Mouse (Mus musculus) thymus, adult 2 months (tissue): ENCODE data around the gene Hamp.
"Not testable (repeated sequence)": the region's sequence is repeated elsewhere in the genome, so short reads cannot be mapped to it uniquely, and the experiment has no call there.

Experiments
- CTCF ChIP-seq: fragments of 200-500 bp; IDR thresholded peaks from 2 replicates; pipeline ENCODE4 v1.5.1; 2012; ENCODE audit warnings: mild to moderate bottlenecking, control low read depth, low read length, moderate library complexity, borderline replicate concordance; ENCODE audit not compliant: control insufficient read depth, poor library complexity, insufficient read depth; ENCODE audit errors: extremely low read depth
- POLR2A ChIP-seq: fragments of 200-500 bp; IDR thresholded peaks from 2 replicates; pipeline ENCODE4 v1.6.1; 2012; ENCODE audit warnings: mild to moderate bottlenecking, low read length, control low read depth, moderate library complexity; ENCODE audit not compliant: control insufficient read depth, poor library complexity, insufficient read depth; ENCODE audit errors: extremely low read depth

DNA sequence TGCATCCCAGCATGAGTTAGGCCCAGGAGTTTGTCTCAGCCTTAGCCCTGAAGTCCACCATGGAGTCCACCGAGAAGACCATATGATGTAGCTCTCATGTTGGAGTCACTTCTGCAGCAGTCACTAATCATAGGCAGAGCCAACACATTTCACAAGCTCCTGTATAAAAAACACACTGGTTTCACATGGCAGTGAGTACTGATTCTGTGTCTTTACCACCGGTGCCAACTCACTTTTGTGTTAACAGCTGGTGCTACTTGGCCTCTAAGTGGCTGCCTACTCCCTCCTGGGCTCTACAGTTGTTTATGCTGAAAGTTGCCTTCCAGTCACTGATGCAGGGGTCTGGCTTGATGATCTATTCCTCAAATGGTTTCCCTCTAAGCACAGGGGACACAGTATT, 19.3 kb downstream of the Hamp start, which contains the start of gene Hamp2:
- TF ChIP-seq POLR2A, CTCF: not testable (repeated sequence)
